Mouse (Mus musculus): ENCODE measurements around the gene Ppp1r9a.
"Not testable (repeated sequence)": the region's sequence is repeated elsewhere in the genome, so short reads cannot be mapped to it uniquely, and the experiment has no call there.

Gene Ppp1r9a

GRCm38 (mm10) chr6:4902674-4903324, at the start of gene Ppp1r9a:
TSS of gene Ppp1r9a (plus strand) at chr6:4902917.
- peak; percentile 55 for DNase-seq

- DNase-seq: no peak
Observed at GRCm38 (mm10) chr6:4855236-4855635, 47.5 kb upstream of the Ppp1r9a start.

- no peak for DNase-seq
Observed at GRCm38 (mm10) chr6:4856919-4857318, 45.8 kb upstream of the Ppp1r9a start.

GRCm38 (mm10) chr6:4884316-4884715, 18.4 kb upstream of the Ppp1r9a start:
- DNase-seq: no peak

- no peak for DNase-seq
Observed at GRCm38 (mm10) chr6:4889544-4889943, 13.2 kb upstream of the Ppp1r9a start.

- DNase-seq: no peak
Observed at GRCm38 (mm10) chr6:4892417-4892816, 10.3 kb upstream of the Ppp1r9a start.

- DNase-seq: not testable (repeated sequence)
Observed at GRCm38 (mm10) chr6:4893312-4893711, 9.4 kb upstream of the Ppp1r9a start.

GRCm38 (mm10) chr6:4899906-4900305, 2.8 kb upstream of the Ppp1r9a start:
- no peak for DNase-seq

GRCm38 (mm10) chr6:4903325-4904054, 773 bp downstream of the Ppp1r9a start:
- peak; percentile 47 for DNase-seq

- peak; percentile 10 for DNase-seq
Observed at GRCm38 (mm10) chr6:4904055-4904450, 1.3 kb downstream of the Ppp1r9a start.

GRCm38 (mm10) chr6:4910042-4910634, 7.4 kb downstream of the Ppp1r9a start:
- no peak for DNase-seq

- DNase-seq: no peak
Observed at GRCm38 (mm10) chr6:4918470-4918869, 15.8 kb downstream of the Ppp1r9a start.

- not testable (repeated sequence) for DNase-seq
Observed at GRCm38 (mm10) chr6:4923791-4924190, 21.1 kb downstream of the Ppp1r9a start.

- DNase-seq: no peak
Observed at GRCm38 (mm10) chr6:4925966-4926687, 23.4 kb downstream of the Ppp1r9a start.

- no peak for DNase-seq
Observed at GRCm38 (mm10) chr6:4930321-4930720, 27.6 kb downstream of the Ppp1r9a start.

GRCm38 (mm10) chr6:4938901-4939300, 36.2 kb downstream of the Ppp1r9a start:
- DNase-seq: no peak

GRCm38 (mm10) chr6:4940086-4940485, 37.4 kb downstream of the Ppp1r9a start:
- no peak for DNase-seq

- DNase-seq: no peak
Observed at GRCm38 (mm10) chr6:4940639-4941038, 37.9 kb downstream of the Ppp1r9a start.

GRCm38 (mm10) chr6:4943821-4944220, 41.1 kb downstream of the Ppp1r9a start:
- DNase-seq: peak; percentile 34

GRCm38 (mm10) chr6:4948056-4948455, 45.3 kb downstream of the Ppp1r9a start:
- no peak for DNase-seq

GRCm38 (mm10) chr6:4949701-4950100, 47.0 kb downstream of the Ppp1r9a start:
- no peak for DNase-seq

GRCm38 (mm10) chr6:4953028-4953719, 50.5 kb downstream of the Ppp1r9a start:
- no peak for DNase-seq

GRCm38 (mm10) chr6:4956651-4957050, 53.9 kb downstream of the Ppp1r9a start:
- DNase-seq: no peak

Data from kidney, adult 9 months (tissue).